Mouse (Mus musculus): ENCODE results near the gene Efcab9.

GRCm38 (mm10) chr11:32566184-32566583 is 34.3 kb upstream of the Efcab9 start:
- TF ChIP-seq CTCF (IDR thresholded peaks at IDR 0.05; ENCODE audit: low read depth) (no peak), EP300 (IDR thresholded peaks at IDR 0.05; ENCODE audit: low read depth) (no peak)
